Mouse (Mus musculus) embryo, embryonic 11 days (tissue): Measurements from ENCODE around the gene Gsk3a.

ENCODE experiments used
- DNase-seq: peaks from one replicate; pipeline ENCODE4 v3.0.0-alpha.2; 2015

The Gsk3a gene

GRCm38 (mm10) chr7:25237249-25238014 lies at the start of gene Gsk3a:
Gene Gsk3a, minus strand, starts transcription at chr7:25237851.
- DNase-seq, result peak; percentile 99

DNA sequence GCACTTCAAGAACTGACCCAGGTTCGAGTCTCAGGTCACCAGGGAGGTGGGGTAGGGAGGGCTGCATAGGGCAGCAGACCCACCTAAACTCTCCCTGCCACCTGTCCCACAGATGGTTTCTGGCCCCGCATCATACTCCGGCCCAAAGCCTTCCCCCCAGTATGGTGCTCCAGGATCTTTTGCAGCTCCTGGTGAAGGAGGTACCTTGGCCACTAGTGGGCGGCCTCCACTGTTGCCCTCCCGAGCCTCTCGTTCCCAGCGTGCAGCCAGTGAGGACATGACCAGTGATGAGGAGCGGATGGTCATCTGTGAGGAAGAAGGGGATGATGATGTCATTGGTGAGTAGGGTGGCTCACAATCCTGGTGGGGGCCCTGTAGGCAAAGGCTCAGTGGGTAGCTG lies 49.3 kb upstream of the Gsk3a start:
- DNase-seq, result no peak

DNA sequence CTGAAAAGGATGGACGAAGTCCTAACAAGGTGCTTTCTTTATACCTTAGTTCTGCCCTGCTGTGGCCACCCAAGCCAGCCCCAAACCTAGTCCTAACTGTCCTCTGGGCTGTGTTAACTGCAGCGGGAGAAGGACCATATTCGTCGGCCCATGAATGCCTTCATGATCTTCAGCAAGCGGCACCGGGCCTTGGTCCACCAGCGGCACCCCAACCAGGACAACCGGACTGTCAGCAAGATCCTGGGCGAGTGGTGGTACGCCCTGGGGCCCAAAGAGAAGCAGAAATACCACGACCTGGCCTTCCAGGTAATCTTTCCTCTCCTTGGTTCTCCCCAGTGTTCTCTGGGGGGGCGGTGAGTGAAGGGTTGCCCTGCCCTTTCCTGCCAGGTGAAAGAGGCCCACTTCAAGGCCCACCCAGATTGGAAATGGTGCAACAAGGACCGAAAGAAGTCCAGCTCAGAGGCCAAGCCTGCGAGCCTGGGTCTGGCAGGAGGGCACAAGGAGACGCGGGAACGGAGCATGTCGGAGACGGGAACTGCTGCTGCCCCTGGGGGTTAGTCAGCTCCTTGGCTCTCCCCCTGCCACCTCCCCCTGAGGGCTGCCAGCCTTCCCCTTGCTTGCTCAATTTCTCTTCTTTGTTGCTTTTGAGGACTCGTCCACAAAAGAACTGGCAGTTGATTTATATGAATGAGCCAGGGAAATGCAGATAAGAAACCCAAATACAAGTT lies 48.0 kb upstream of the Gsk3a start:
- DNase-seq, result no peak

- DNase-seq, result no peak
These were observed 47.1 kb upstream of the Gsk3a start for GRCm38 (mm10) chr7:25284766-25285165.

GRCm38 (mm10) chr7:25284171-25284570 lies 46.5 kb upstream of the Gsk3a start:
- no peak for DNase-seq

- DNase-seq, result peak; percentile 26
These were observed 46.0 kb upstream of the Gsk3a start for GRCm38 (mm10) chr7:25283637-25284036.

DNA sequence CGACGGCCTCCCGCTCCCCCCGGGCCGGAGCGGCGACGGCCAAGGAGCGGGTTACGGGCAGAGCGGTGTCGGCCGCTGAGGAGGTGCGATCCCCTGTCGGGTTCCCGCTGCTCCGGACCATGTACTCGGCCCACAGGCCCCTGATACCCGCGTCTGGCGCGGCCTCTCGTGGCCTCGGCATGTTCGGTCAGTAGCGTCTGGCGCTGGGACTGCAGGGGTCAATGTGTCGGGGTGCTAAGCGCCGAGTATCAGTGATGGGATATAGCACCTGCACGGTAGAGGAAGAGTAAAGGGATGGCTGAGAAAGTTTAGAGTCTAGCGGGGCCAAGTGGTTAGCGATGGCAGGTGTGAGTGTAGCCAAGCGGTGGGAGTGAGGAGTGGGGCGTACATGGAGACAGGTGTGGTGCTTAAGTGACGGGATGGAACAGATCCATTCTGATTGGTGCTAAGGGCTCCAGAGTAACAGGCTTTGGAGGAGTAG lies 45.1 kb upstream of the Gsk3a start:
- DNase-seq, result no peak

- DNase-seq, result peak; percentile 99
These were observed 44.3 kb upstream of the Gsk3a start for GRCm38 (mm10) chr7:25281734-25282601.

DNA sequence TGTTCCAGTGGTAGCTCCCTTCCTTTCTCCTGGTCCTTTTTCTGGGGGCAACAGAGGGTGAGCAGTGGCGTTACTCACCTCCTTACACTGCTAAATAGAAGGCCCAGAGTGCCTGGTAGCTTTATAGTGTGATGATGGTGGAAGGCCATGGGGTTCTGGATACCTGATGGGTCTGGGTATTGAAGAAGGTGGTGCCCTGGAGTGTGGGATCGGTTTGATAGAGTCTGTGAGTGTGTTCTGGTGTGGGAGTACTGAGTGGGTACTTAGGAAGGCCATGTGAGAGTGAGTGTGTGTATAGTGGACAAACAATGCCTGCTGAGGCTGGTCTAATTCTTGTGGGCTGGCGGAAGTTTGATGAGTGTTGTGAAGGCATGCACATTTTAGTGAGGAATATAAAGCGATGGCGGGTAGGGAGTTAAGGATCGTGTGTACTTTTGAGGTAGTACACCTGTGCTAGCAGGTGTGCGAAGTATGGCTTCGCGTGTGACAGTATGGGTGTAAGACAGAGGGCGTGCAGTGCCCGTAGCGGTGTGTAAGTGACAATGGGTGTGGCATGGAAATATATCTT lies 43.6 kb upstream of the Gsk3a start:
- no peak for DNase-seq

GRCm38 (mm10) chr7:25279861-25280791 lies 42.5 kb upstream of the Gsk3a start:
- peak; percentile 63 for DNase-seq

- DNase-seq, result peak; percentile 92
These were observed 41.6 kb upstream of the Gsk3a start for GRCm38 (mm10) chr7:25279076-25279860.

- DNase-seq, result peak; percentile 90
These were observed 40.9 kb upstream of the Gsk3a start for GRCm38 (mm10) chr7:25278341-25279075.

DNA sequence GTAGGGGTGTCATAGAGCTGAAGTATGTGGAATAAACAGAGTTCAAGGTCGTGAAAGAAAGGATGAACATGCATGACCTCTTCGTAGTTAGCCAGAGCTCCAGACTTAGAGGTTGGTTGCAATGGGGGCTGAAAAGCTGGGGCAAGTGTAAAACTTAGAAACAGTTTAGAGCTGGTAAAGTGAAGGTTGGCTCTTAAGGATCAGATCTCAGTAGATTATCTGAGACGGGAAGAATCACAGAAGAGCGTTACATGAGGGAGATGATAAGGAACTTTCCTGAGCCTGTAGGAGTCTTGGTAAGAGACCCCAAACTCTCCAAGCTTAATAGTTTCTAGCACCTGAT lies 40.3 kb upstream of the Gsk3a start:
- no peak for DNase-seq

DNA sequence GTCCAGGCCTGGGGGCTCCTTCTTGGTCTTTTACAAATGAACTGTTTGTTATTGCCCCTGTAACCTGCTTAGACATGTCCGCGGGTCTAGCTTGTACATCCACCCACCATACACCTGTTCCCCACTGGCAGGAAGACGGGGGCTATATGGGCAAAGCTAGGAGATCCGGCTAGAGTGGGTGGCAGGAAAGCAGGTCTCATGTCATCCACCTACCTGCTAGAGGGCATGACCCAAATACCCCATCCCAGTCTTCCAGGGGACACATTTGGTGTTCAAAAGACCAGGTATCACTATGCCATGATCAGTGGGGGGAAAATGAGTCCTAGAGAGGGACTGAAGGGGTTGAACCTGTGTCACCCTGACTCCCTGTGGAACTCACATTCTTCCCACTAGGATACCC lies 39.8 kb upstream of the Gsk3a start:
- DNase-seq, result no peak

DNA sequence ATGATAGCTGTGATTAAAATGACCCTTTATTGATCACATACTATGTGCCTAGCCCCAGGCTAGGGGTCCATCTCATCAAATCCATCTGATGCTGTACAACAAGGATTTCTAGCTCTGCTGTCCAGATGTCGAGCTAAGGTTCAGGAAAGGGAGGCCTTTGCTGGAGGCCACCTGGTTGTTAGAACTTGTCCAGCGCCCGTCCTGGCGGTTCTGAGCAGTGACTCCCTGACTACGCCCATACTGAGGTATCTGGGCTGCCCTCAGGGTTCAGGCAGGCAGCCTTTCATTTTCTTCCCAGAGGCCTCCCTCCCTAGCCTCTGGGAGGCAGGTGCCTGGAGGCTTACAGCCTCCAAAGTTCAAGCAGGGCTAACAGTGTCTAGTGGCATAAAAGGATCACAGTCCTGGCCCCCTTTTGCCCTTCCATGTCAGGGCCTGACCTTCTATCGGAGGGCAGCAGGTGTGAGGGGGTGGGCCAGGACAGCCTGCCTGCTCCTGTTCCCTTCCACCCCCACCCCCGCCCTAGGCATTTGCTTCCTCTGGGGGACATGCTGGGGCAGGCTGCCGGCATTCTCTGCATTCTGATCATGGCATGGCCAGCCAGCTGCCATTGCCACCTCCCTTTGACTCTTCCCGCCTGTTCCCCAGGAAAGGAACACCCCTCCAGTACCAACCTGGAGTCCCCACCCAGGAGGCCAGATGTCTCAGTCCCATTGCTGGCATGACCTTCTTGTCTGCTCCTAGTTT lies 38.1 kb upstream of the Gsk3a start:
- DNase-seq, result no peak

DNA sequence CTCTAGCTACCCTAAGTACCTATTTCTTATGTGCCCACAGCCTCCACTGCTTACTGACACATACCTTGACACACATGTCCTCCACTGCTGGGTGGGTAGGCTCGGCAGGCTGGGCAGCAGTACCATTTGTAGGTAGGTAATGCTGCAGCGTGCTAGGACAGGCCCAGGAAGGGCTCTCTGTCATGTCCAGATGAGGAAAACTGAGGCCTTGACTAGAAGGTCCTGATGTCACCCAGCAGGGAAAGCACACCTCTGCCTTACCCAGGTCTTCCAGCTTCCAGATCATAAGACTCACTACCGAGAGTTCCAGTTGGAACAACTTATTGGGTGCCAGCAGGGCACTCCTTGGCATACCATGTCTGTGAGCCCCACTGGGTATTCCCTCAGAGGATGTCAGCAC lies 37.3 kb upstream of the Gsk3a start:
- no peak for DNase-seq

- no peak for DNase-seq
These were observed 36.9 kb upstream of the Gsk3a start for GRCm38 (mm10) chr7:25274571-25274970.

GRCm38 (mm10) chr7:25273259-25274241 lies 35.9 kb upstream of the Gsk3a start:
- DNase-seq, result no peak
